Comparison of ENCODE assay signal across 12 mouse cellular contexts in the genomic region with DNA sequence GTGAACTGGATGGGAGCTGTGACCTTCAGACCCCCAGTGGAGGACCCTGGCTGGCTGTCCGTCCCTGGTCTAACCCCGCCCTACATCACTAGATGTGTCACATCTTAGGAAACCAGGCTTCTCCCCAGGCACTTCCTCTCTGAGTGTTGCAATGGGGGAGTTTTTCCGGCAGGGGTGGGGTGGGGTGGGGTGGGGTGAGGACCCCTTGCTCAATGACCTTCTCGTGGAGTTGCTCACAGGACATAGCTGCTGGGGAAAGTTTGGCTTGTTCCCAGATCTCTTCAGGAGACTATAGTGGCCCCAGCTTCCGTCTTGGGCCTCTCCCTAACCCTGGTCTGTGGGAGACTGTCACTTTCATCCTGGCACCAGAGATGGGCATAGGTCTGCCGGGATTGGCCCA. TPM values are rescaled to one million over a fixed set of nuclear protein-coding genes. Genes with fewer than 3 reads are reported as not detected.
DNase-seq lines count a peak whose midpoint lies in the region; ATAC-seq and TF ChIP-seq lines count a peak whose summit lies in the region.
"Had no signal": no experiment of that assay in that cellular context is flagged by ENCODE, and none has a peak within 500 bp of the region (broad histone marks: within the 10 kb centered on the region; RNA-seq: fewer than 3 reads in every experiment).

No protein-coding gene starts in this region.

- 49% methylated on average over 6 of the region's 6 CpGs for WGBS in heart, embryonic 12.5 days
- WGBS in heart, adult 2 months = 36% methylated on average over 6 of the region's 6 CpGs
- WGBS in lung, embryonic 16.5 days = 46% methylated on average over 6 of the region's 6 CpGs
- WGBS in bone marrow, adult 2 months = 12% methylated on average over 6 of the region's 6 CpGs
- WGBS in liver, embryonic 15.5 days (ENCODE audit: insufficient replicate concordance) = 20% methylated on average over 6 of the region's 6 CpGs
- WGBS in cerebellum, adult 2 months = 64% methylated on average over 6 of the region's 6 CpGs

- no peaks in the 10 kb centered on the region for H3K27me3 ChIP-seq in heart, embryonic 12.5 days (replicated peaks)
- no peaks in the 10 kb centered on the region for H3K27me3 ChIP-seq in heart, adult 2 months (ENCODE audit: control insufficient read depth, insufficient read depth, low read length)
- H3K27me3 ChIP-seq in lung, embryonic 16.5 days (ENCODE audit: control insufficient read depth, insufficient read depth, low read depth, low read length) = no peaks in the 10 kb centered on the region
- H3K27me3 ChIP-seq in liver, embryonic 15.5 days = peaks cover 16% of the 10 kb centered on the region
- H3K27me3 ChIP-seq in cerebellum, adult 2 months (ENCODE audit: control insufficient read depth, insufficient read depth, low read length) = no peaks in the 10 kb centered on the region
- H3K27me3 ChIP-seq: embryonic facial prominence, embryonic 13.5 days; limb, embryonic 15.5 days had no signal

- H3K4me1 ChIP-seq in heart, embryonic 12.5 days (replicated peaks) = peaks cover 40% of the 10 kb centered on the region
- H3K4me1 ChIP-seq in heart, adult 2 months (ENCODE audit: control insufficient read depth, insufficient read depth, low read length) = peaks cover 8% of the 10 kb centered on the region
- peaks cover 10% of the 10 kb centered on the region; the same call in 1 of the 2 replicates for H3K4me1 ChIP-seq in lung, embryonic 16.5 days (replicated peaks; ENCODE audit: control insufficient read depth, insufficient read depth, low read length)
- peaks cover 5% of the 10 kb centered on the region; the same call in 1 of the 2 replicates for H3K4me1 ChIP-seq in bone marrow, adult 2 months (ENCODE audit: control insufficient read depth, insufficient read depth, low read length)
- H3K4me1 ChIP-seq in liver, embryonic 15.5 days (replicated peaks) = peaks cover 17% of the 10 kb centered on the region; the same call in 1 of the 2 replicates
- peaks cover 9% of the 10 kb centered on the region for H3K4me1 ChIP-seq in cerebellum, adult 2 months (ENCODE audit: control insufficient read depth, insufficient read depth, low read length)

- no peak overlapping the region for H3K4me2 ChIP-seq in heart, embryonic 12.5 days
- H3K4me2 ChIP-seq in lung, embryonic 16.5 days (ENCODE audit: low read depth, low read length) = no peak overlapping the region
- H3K4me2 ChIP-seq in liver, embryonic 15.5 days = no peak overlapping the region
- H3K4me2 ChIP-seq: embryonic facial prominence, embryonic 13.5 days; limb, embryonic 15.5 days had no signal

- peak overlapping the region; percentile 45 for H3K27ac ChIP-seq in heart, embryonic 12.5 days (ENCODE audit: poor library complexity, severe bottlenecking)
- no peak overlapping the region for H3K27ac ChIP-seq in heart, adult 2 months
- H3K27ac ChIP-seq in lung, embryonic 16.5 days (ENCODE audit: low read length) = 0 out of 2 replicates have a peak overlapping the region, but pooled peaks have one; percentile 8
- peak overlapping the region; percentile 91 for H3K27ac ChIP-seq in bone marrow, adult 2 months (ENCODE audit: control insufficient read depth, insufficient read depth, low read depth, low read length, poor library complexity)
- H3K27ac ChIP-seq in liver, embryonic 15.5 days (replicated peaks) = peak overlapping the region; percentile 68
- no peak overlapping the region for H3K27ac ChIP-seq in cerebellum, adult 2 months (ENCODE audit: insufficient read depth, low read length)
- H3K27ac ChIP-seq: embryonic facial prominence, embryonic 13.5 days had no signal

- no peak for TF ChIP-seq CTCF in heart, adult 2 months (IDR thresholded peaks at IDR 0.05)
- TF ChIP-seq CTCF in bone marrow, adult 2 months (IDR thresholded peaks at IDR 0.05; ENCODE audit: control insufficient read depth, insufficient read depth, low read length) = no peak
- TF ChIP-seq CTCF in cerebellum, adult 2 months (IDR thresholded peaks at IDR 0.05; ENCODE audit: borderline replicate concordance, insufficient read depth, low read depth, low read length) = no peak

- no peak for ATAC-seq in heart, embryonic 12.5 days (ENCODE audit: insufficient number of reproducible peaks, low FRiP score)
- ATAC-seq in lung, embryonic 16.5 days (ENCODE audit: low read depth) = peak; percentile 53
- peak; percentile 44 for ATAC-seq in liver, embryonic 15.5 days (ENCODE audit: insufficient read depth)

- H3K4me3 ChIP-seq in heart, embryonic 12.5 days = no peak overlapping the region
- H3K4me3 ChIP-seq in heart, adult 2 months = no peak overlapping the region
- H3K4me3 ChIP-seq in lung, embryonic 16.5 days (ENCODE audit: low read length) = no peak overlapping the region
- H3K4me3 ChIP-seq in bone marrow, adult 2 months (replicated peaks; ENCODE audit: control insufficient read depth, low read depth, low read length) = peak overlapping the region; percentile 16
- no peak overlapping the region for H3K4me3 ChIP-seq in liver, embryonic 15.5 days (replicated peaks)
- no peak overlapping the region for H3K4me3 ChIP-seq in cerebellum, adult 2 months (replicated peaks; ENCODE audit: insufficient read depth, low read depth, low read length)
- H3K4me3 ChIP-seq: embryonic facial prominence, embryonic 13.5 days; limb, embryonic 15.5 days had no signal

- no peak for DNase-seq in heart, adult 2 months
- no peak for DNase-seq in lung, postnatal 10 days
- DNase-seq in right cerebral cortex, postnatal 4 days = no peak
- no peak for DNase-seq in cerebellum, adult 2 months
- DNase-seq: adrenal gland, postnatal 14 days; cerebellum, adult 18-20 months had no signal

- no peak for TF ChIP-seq POLR2A in heart, adult 2 months (IDR thresholded peaks at IDR 0.05; ENCODE audit: insufficient read depth, low read depth, low read length)
- no peak for TF ChIP-seq POLR2A in bone marrow, adult 2 months (IDR thresholded peaks at IDR 0.05; ENCODE audit: borderline replicate concordance, control insufficient read depth, low read depth, low read length)
- TF ChIP-seq POLR2A in cerebellum, adult 2 months (IDR thresholded peaks at IDR 0.05; ENCODE audit: borderline replicate concordance, insufficient read depth, low read length) = no peak

- H3K9ac ChIP-seq in heart, embryonic 12.5 days = 0 out of 2 replicates have a peak overlapping the region, but pooled peaks have one; percentile 1
- H3K9ac ChIP-seq in heart, adult 2 months (ENCODE audit: low read depth, low read length) = no peak overlapping the region
- no peak overlapping the region for H3K9ac ChIP-seq in lung, embryonic 16.5 days (ENCODE audit: low read length)
- H3K9ac ChIP-seq in liver, embryonic 15.5 days = no peak overlapping the region
- H3K9ac ChIP-seq: embryonic facial prominence, embryonic 13.5 days; limb, embryonic 15.5 days had no signal

- H3K36me3 ChIP-seq in heart, embryonic 12.5 days = no peaks in the 10 kb centered on the region
- H3K36me3 ChIP-seq in heart, adult 2 months (ENCODE audit: control insufficient read depth, insufficient read depth, low read length) = no peaks in the 10 kb centered on the region
- no peaks in the 10 kb centered on the region for H3K36me3 ChIP-seq in lung, embryonic 16.5 days (ENCODE audit: control insufficient read depth, insufficient read depth, low read length)
- no peaks in the 10 kb centered on the region for H3K36me3 ChIP-seq in liver, embryonic 15.5 days (replicated peaks)
- H3K36me3 ChIP-seq: embryonic facial prominence, embryonic 13.5 days; limb, embryonic 15.5 days had no signal

- intact Hi-C loops in heart, adult 2 months (cut with DNase I) = no loop called here

- no peaks in the 10 kb centered on the region for H3K79me2 ChIP-seq in heart, adult 2 months (replicated peaks; ENCODE audit: control insufficient read depth, insufficient read depth, low read length)

- H3K9me3 ChIP-seq in heart, embryonic 12.5 days (replicated peaks) = no peaks in the 10 kb centered on the region
- no peaks in the 10 kb centered on the region for H3K9me3 ChIP-seq in lung, embryonic 16.5 days (ENCODE audit: control insufficient read depth, low read length)
- no peaks in the 10 kb centered on the region for H3K9me3 ChIP-seq in liver, embryonic 15.5 days (replicated peaks)
- H3K9me3 ChIP-seq: embryonic facial prominence, embryonic 13.5 days; limb, embryonic 15.5 days had no signal

- no peak for TF ChIP-seq EP300 in heart, adult 2 months (IDR thresholded peaks at IDR 0.05; ENCODE audit: insufficient read depth, low read depth, low read length)

RNA-seq across cellular contexts. Expression of a gene that starts 9.1 kb away (rescaled TPM):
- polyA plus RNA-seq in heart, embryonic 12.5 days (2016; fragmentation: Nextera tagmentation; extraction: Ambion mirVana) = 0.19 and 0.23 TPM in 2 replicates
- total RNA-seq in heart, adult 2 months (2021) = under 1 TPM; 0.43 to 0.47 TPM
- 0.73 and 1.7 TPM in 2 replicates for polyA plus RNA-seq in heart, adult 2 months (2012; rRNA removed)
- 0.79 and 1.2 TPM in 2 replicates for polyA plus RNA-seq in lung, embryonic 16.5 days (2015; fragmentation: Nextera tagmentation; extraction: Ambion mirVana)
- 16.1 and 53.3 TPM in 2 replicates for polyA plus RNA-seq in bone marrow, adult 2 months (2011; ENCODE audit: insufficient read depth, insufficient read length, low replicate concordance, missing spikeins)
- 2.7 and 2.8 TPM in 2 replicates for polyA plus RNA-seq in liver, embryonic 15.5 days (2015; fragmentation: Nextera tagmentation; extraction: Ambion mirVana)
- 0.32 and 0.38 TPM in 2 replicates for polyA plus RNA-seq in cerebellum, adult 2 months (2012; rRNA removed)

RNA-seq across cellular contexts. Expression of a gene that starts 28.1 kb away (rescaled TPM):
- 11.6 and 11.7 TPM in 2 replicates for polyA plus RNA-seq in heart, embryonic 12.5 days (2016; fragmentation: Nextera tagmentation; extraction: Ambion mirVana)
- total RNA-seq in heart, adult 2 months (2021) = 10 to 100 TPM; 42.6 to 50.9 TPM
- 19.5 and 21.8 TPM in 2 replicates for polyA plus RNA-seq in heart, adult 2 months (2012; rRNA removed)
- 8.0 and 8.2 TPM in 2 replicates for polyA plus RNA-seq in lung, embryonic 16.5 days (2015; fragmentation: Nextera tagmentation; extraction: Ambion mirVana)
- polyA plus RNA-seq in bone marrow, adult 2 months (2011; ENCODE audit: insufficient read depth, insufficient read length, low replicate concordance, missing spikeins) = 20.1 and 21.7 TPM in 2 replicates
- 1.1 and 1.3 TPM in 2 replicates for polyA plus RNA-seq in liver, embryonic 15.5 days (2015; fragmentation: Nextera tagmentation; extraction: Ambion mirVana)
- polyA plus RNA-seq in cerebellum, adult 2 months (2012; rRNA removed) = 30.8 and 34.3 TPM in 2 replicates

Comparison
In these comparisons a context has a peak if more than half of its experiments do, and no peak if none do; other contexts are left out.
1. H3K27ac ChIP-seq: peak in heart, embryonic 12.5 days (single experiment), lung, embryonic 16.5 days (single experiment), bone marrow, adult 2 months (single experiment) and liver, embryonic 15.5 days (single experiment); none in heart, adult 2 months (single experiment) and cerebellum, adult 2 months (single experiment).